Mouse (Mus musculus) lung, embryonic 14.5 days (tissue): Measurements from ENCODE around the gene Rasgef1b. TPM values are rescaled to one million over a fixed set of nuclear protein-coding genes. Genes with fewer than 3 reads are reported as not detected.
A peak's percentile ranks its signal among the peaks of the same experiment; 100 is the strongest.

ENCODE experiments used
- ATAC-seq: fragments of 200-750 bp; cut with Nextera tagmentation; 2 replicates; pipeline ENCODE4 v1.8.0; 2017; ENCODE audit warnings: mild to moderate bottlenecking, moderate TSS enrichment, moderate library complexity; ENCODE audit not compliant: insufficient read depth
- DNase-seq: peaks from one replicate; pipeline ENCODE4 v3.0.0-alpha.2; 2015
- H3K27ac ChIP-seq: fragments of 300-500 bp; sonication (generic); 2 replicates; pipeline ENCODE4 v1.5.1; 2014; ENCODE audit warnings: low read depth, mild to moderate bottlenecking, moderate library complexity
- H3K27me3 ChIP-seq: fragments of 300-500 bp; sonication (generic); 2 replicates; pipeline ENCODE4 v1.6.1; 2014; ENCODE audit warnings: low read length, control low read depth; ENCODE audit not compliant: insufficient read depth
- H3K36me3 ChIP-seq: fragments of 300-500 bp; sonication (generic); 2 replicates; pipeline ENCODE4 v1.6.1; 2014; ENCODE audit warnings: control low read depth; ENCODE audit not compliant: insufficient read depth
- H3K4me1 ChIP-seq: fragments of 300-500 bp; sonication (generic); 2 replicates; pipeline ENCODE4 v1.6.1; 2014; ENCODE audit warnings: antibody characterized with exemption, control low read depth; ENCODE audit not compliant: insufficient read depth
- H3K4me2 ChIP-seq: fragments of 300-500 bp; sonication (generic); 2 replicates; pipeline ENCODE4 v1.6.1; 2014; ENCODE audit warnings: mild to moderate bottlenecking
- H3K4me3 ChIP-seq: fragments of 300-500 bp; sonication (generic); 2 replicates; pipeline ENCODE4 v1.5.1; 2014; ENCODE audit warnings: low read depth, low read length
- H3K9ac ChIP-seq: fragments of 300-500 bp; sonication (generic); 2 replicates; pipeline ENCODE4 v1.6.1; 2014
- H3K9me3 ChIP-seq: fragments of 300-500 bp; sonication (generic); 2 replicates; pipeline ENCODE4 v1.6.1; 2016; ENCODE audit warnings: low read depth, low read length, control low read depth
- CTCF ChIP-seq: IDR thresholded peaks from 2 replicates; pipeline ENCODE4 v1.5.1; 2016; ENCODE audit warnings: antibody characterized with exemption, low read depth
- WGBS: fragments of 180-500 bp; shearing (Covaris S2); extraction: QIAGEN DNeasy Blood & Tissue Kit; methylation state at CpG from one replicate; pipeline ENCODE4 v1.1.7; 2014; 5-methylcytosine and 5-hydroxymethylcytosine counted together
- polyA plus RNA-seq: library from polyadenylated mRNA; unstranded; fragments of >200 nt; fragmentation: Nextera tagmentation; extraction: Ambion mirVana; gene quantifications from 2 replicates; pipeline ENCODE4 v1.2.1, GENCODE M21; 2014

Gene Rasgef1b
- polyA plus RNA-seq, 1 experiment from 2014 or later: 15.9 TPM

DNA sequence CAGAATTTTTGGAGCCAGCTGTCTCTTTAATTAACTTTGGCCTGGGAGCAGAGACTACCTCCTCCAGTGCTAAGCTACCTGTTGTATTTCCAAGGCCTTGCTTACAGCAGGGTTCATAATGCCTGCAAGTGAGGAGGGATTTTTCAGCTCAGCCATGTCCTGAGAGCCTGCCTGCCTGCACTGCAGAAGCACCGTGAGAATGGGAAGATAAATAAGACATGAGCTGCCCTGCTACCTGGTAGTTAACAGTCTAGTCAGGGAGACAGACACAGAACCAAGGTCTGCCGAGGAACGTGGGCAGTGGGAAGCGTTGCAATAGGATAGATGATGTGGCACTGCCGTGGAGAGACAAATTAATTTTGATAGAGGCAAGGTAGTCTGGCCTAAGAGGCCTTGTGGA lies 277.4 kb downstream of the Rasgef1b start:
- Histone ChIP-seq H3K36me3 (no peaks in the 10 kb centered on the region), H3K4me3 (no peak overlapping the region), H3K27ac (peak overlapping the region; percentile 83; the same call in 1 of the 2 replicates), H3K27me3 (no peaks in the 10 kb centered on the region), H3K4me1 (peaks cover 12% of the 10 kb centered on the region; the same call in 1 of the 2 replicates), H3K9me3 (no peaks in the 10 kb centered on the region), H3K4me2 (no peak overlapping the region), H3K9ac (no peak overlapping the region)
- WGBS: 31% methylated on average over 5 of the region's 5 CpGs
- no peak for DNase-seq
- no peak for ATAC-seq
- TF ChIP-seq CTCF: no peak

DNA sequence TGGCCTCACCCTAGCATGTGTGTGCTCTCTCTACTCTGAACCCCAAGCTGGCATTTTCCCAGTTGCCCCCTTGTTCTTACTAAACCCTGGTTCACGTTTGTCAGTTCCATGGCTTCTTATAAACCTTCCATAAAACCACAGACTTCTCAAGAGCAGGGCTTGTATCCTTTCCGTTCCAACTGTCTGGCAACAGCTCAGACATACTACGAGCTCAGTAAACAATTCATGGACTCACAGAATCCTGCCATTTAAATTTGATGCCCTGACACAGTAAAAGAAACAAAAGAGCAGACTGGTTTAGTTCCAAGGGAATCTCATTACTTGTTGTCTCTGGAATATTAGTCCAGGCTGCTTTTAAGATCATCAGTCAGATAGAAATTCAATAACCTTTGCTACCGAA lies 277.9 kb downstream of the Rasgef1b start:
- H3K27ac ChIP-seq: peak overlapping the region; percentile 83

DNA sequence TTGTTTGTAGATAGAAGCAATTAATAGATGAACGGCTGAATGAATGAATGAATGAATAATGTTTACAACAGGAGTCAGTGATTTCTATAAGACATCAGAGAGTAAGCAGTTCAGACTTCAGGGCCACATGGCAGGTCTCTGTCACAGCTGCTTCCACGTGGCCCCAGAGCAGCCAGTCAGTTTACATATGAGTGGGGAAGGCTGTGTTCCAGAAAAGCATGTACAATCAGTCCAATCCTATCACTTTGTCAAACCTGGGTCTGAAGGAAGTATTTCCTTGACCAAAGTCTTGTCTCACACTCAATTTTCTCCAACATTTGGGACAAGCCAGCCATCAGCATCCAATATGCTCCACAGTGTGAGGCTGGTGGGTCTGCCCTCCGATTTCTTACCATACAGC lies 278.4 kb downstream of the Rasgef1b start:
- H3K36me3 ChIP-seq: no peaks in the 10 kb centered on the region
- ATAC-seq (peak; percentile 85), DNase-seq (peak; percentile 69)
- no peak for TF ChIP-seq CTCF
- H3K4me1 ChIP-seq: peaks cover 12% of the 10 kb centered on the region; the same call in 1 of the 2 replicates
- H3K4me2 ChIP-seq: 0 out of 2 replicates have a peak overlapping the region, but pooled peaks have one; percentile 23
- WGBS: 41% methylated on average over 3 of the region's 3 CpGs
- no peaks in the 10 kb centered on the region for H3K27me3 ChIP-seq
- no peaks in the 10 kb centered on the region for H3K9me3 ChIP-seq
- peak overlapping the region; percentile 83 for H3K27ac ChIP-seq
- H3K4me3 ChIP-seq: no peak overlapping the region
- H3K9ac ChIP-seq: no peak overlapping the region

More for the DNA sequence above, 277.9 kb downstream of the Rasgef1b start:
- Histone ChIP-seq H3K4me1 (peaks cover 12% of the 10 kb centered on the region; the same call in 1 of the 2 replicates), H3K9me3 (no peaks in the 10 kb centered on the region), H3K4me3 (no peak overlapping the region), H3K36me3 (no peaks in the 10 kb centered on the region), H3K27me3 (no peaks in the 10 kb centered on the region), H3K9ac (no peak overlapping the region), H3K4me2 (0 out of 2 replicates have a peak overlapping the region, but pooled peaks have one; percentile 23)
- 32% methylated on average over 4 of the region's 4 CpGs for WGBS
- no peak for TF ChIP-seq CTCF
- DNase-seq (peak; percentile 67), ATAC-seq (peak; percentile 29; the same call in 1 of the 2 replicates)

DNA sequence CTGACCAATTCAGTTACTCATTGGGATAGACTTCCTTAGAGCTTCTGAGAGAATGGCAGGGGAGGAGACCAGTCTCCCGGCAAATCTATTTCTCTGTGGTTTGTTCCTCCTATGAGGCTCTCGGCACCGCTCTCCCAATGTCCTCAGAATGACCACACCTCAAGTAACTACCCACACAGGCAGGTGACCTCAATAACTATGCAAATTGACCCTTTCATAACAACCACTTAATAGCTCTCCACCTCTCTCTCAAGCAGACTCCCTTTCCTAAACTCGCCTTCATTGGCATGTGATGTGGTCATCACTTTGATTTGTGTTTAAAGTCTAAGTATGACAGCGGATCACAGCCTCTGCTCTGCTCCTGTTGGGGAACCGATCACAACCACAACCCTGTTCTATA lies 281.4 kb downstream of the Rasgef1b start:
- H3K9me3 ChIP-seq: no peaks in the 10 kb centered on the region
- no peak overlapping the region for H3K4me3 ChIP-seq
- no peak overlapping the region for H3K4me2 ChIP-seq
- no peak overlapping the region for H3K9ac ChIP-seq
- WGBS: 84% methylated on average over 6 of the region's 6 CpGs
- H3K27me3 ChIP-seq: no peaks in the 10 kb centered on the region
- no peak overlapping the region for H3K27ac ChIP-seq
- TF ChIP-seq CTCF: no peak
- ATAC-seq: no peak
- H3K4me1 ChIP-seq: peaks cover 12% of the 10 kb centered on the region; the same call in 1 of the 2 replicates
- no peaks in the 10 kb centered on the region for H3K36me3 ChIP-seq
- DNase-seq: no peak

DNA sequence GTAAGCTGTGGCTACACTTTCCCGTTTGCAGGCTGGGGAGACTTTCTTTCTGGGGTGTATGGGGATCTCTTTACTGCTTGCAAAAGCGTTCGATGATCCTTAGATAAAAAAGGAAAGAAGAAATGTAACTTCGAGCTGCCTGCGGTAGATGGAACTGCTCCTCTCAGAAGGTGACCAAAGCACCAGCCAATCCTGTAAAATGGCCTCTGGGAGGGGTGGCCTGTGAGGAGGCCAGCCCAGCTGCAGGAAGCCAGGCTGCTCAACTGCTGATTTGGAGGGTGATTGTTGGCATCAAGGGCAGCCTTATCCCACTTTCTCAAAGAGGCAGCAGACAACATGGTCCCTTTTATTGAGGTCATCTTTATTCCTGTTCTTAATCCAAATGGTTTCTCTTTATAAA lies 283.6 kb downstream of the Rasgef1b start:
- DNase-seq (no peak), ATAC-seq (no peak)
- Histone ChIP-seq H3K27me3 (no peaks in the 10 kb centered on the region), H3K9me3 (no peaks in the 10 kb centered on the region), H3K36me3 (no peaks in the 10 kb centered on the region), H3K4me3 (no peak overlapping the region), H3K4me1 (no peaks in the 10 kb centered on the region), H3K9ac (no peak overlapping the region), H3K27ac (no peak overlapping the region), H3K4me2 (no peak overlapping the region)
- no peak for TF ChIP-seq CTCF
- WGBS: 69% methylated on average over 5 of the region's 5 CpGs

DNA sequence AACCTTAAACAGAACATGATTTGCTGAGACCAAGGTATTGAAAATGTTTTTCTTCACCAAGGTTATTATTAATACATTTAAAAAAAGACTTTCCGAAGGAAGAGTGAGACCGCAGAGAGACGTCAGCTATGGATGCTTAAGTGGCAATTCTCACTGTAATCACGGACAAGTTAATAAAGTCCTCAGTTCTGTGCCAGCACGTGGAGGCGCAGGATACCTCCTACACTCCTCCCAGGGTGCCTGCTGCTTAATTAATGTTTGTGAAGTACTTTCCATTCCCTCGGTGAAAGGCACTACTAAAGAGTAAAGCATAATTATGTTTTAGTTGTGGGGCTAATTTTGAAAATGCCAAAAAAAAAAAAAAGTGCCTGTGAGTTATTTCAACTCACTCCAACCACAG lies 284.1 kb downstream of the Rasgef1b start:
- WGBS: 73% methylated on average over 7 of the region's 7 CpGs
- DNase-seq (no peak), ATAC-seq (no peak)
- H3K4me2 ChIP-seq: no peak overlapping the region
- H3K36me3 ChIP-seq: no peaks in the 10 kb centered on the region
- H3K27me3 ChIP-seq: no peaks in the 10 kb centered on the region
- H3K9me3 ChIP-seq: no peaks in the 10 kb centered on the region
- H3K4me3 ChIP-seq: no peak overlapping the region
- H3K27ac ChIP-seq: no peak overlapping the region
- H3K4me1 ChIP-seq: no peaks in the 10 kb centered on the region
- no peak overlapping the region for H3K9ac ChIP-seq
- no peak for TF ChIP-seq CTCF

DNA sequence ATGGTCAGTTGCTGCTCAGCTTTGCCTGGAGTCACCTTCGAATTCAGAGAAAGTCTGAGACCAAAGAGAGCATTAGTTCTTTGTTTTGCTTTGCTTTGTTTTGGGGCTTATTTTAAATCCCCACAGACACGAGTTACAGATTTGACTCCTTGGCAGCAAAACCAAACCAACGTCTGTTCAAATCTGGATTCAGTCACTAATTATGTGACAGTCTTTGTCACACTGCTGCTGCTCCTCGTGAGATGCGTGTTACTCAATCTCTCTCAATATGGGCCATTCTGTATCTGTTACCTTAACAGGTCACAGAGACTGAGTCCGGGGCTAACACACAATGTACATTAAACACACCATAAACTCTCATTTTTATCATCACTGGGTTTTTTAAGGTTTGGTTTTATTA lies 288.8 kb downstream of the Rasgef1b start:
- no peak for DNase-seq
- ATAC-seq: no peak
- H3K27ac ChIP-seq: no peak overlapping the region
- H3K4me3 ChIP-seq: no peak overlapping the region
- 63% methylated on average over 6 of the region's 6 CpGs for WGBS
- no peaks in the 10 kb centered on the region for H3K27me3 ChIP-seq
- no peaks in the 10 kb centered on the region; the same call in 1 of the 2 replicates for H3K4me1 ChIP-seq
- H3K36me3 ChIP-seq: no peaks in the 10 kb centered on the region
- no peak overlapping the region for H3K4me2 ChIP-seq
- no peak overlapping the region for H3K9ac ChIP-seq
- no peaks in the 10 kb centered on the region for H3K9me3 ChIP-seq
- TF ChIP-seq CTCF: no peak
